Mouse (Mus musculus) CH12.LX (cell line): ENCODE results near the gene Wbp2. TPM values are rescaled to one million over a fixed set of nuclear protein-coding genes. Genes with fewer than 3 reads are reported as not detected.

ENCODE experiments used
- DNase-seq: peaks from one replicate; pipeline ENCODE4 v3.0.0-alpha.2; 2013; ENCODE audit errors: extremely low read depth
- H3K27ac ChIP-seq: 2 replicates; pipeline ENCODE4 v1.5.1; 2012; ENCODE audit warnings: low read depth, mild to moderate bottlenecking, control low read depth, moderate library complexity; ENCODE audit not compliant: insufficient read depth
- H3K27me3 ChIP-seq: replicated peaks from 2 replicates; pipeline ENCODE3; 2012; ENCODE audit warnings: inconsistent platforms
- H3K36me3 ChIP-seq, 2 experiments: replicated peaks in 1 of 2; 2 replicates each; pipeline versions ENCODE3 to v1.6.1; 2012; ENCODE audit warnings: inconsistent platforms in 1 of 2, low read length in 1 of 2, mild to moderate bottlenecking in 1 of 2, mixed read lengths in 1 of 2, moderate library complexity in 1 of 2; ENCODE audit not compliant: control insufficient read depth in 1 of 2, insufficient read depth in 1 of 2
- H3K4me1 ChIP-seq, 2 experiments: 2 replicates each; pipeline ENCODE4 v1.6.1; 2012; ENCODE audit warnings: inconsistent platforms in 1 of 2, moderate library complexity in 1 of 2; ENCODE audit not compliant: insufficient read depth in 2 of 2, control insufficient read depth in 1 of 2
- H3K4me2 ChIP-seq: 2 replicates; pipeline ENCODE4 v1.6.1; 2012; ENCODE audit warnings: low read depth, mild to moderate bottlenecking, control low read depth; ENCODE audit not compliant: poor library complexity, insufficient read depth, severe bottlenecking
- H3K4me3 ChIP-seq, 3 experiments: fragments of 150-350 bp in 1 of 3; sonication (generic) in 1 of 3; replicated peaks in 1 of 3; 2 replicates each; pipeline versions ENCODE3 to v1.5.1; 2011 to 2012; ENCODE audit warnings: low read depth in 2 of 3, low read length in 2 of 3, mild to moderate bottlenecking in 2 of 3, moderate library complexity in 2 of 3, control low read depth in 1 of 3, improper control_type of control experiment in 1 of 3, inconsistent platforms in 1 of 3, mixed read lengths in 1 of 3; ENCODE audit not compliant: poor library complexity in 1 of 3
- H3K79me2 ChIP-seq: replicated peaks from 2 replicates; pipeline ENCODE4 v1.6.1; 2012; ENCODE audit warnings: mild to moderate bottlenecking, moderate library complexity; ENCODE audit not compliant: control insufficient read depth, poor library complexity, insufficient read depth, severe bottlenecking; ENCODE audit errors: extremely low read depth
- H3K9ac ChIP-seq: 2 replicates; pipeline ENCODE4 v1.6.1; 2012; ENCODE audit warnings: low read depth, mild to moderate bottlenecking, control low read depth, moderate library complexity; ENCODE audit not compliant: insufficient read depth
- H3K9me3 ChIP-seq: replicated peaks from 2 replicates; pipeline ENCODE3; 2012; ENCODE audit warnings: low read length, inconsistent platforms, mixed read lengths
- BHLHE40 ChIP-seq: IDR thresholded peaks from 2 replicates; pipeline ENCODE4 v1.6.1; 2011; ENCODE audit warnings: mild to moderate bottlenecking, low read depth, low read length, improper control_type of control experiment
- CHD1 ChIP-seq: IDR thresholded peaks from 2 replicates; pipeline ENCODE4 v1.6.1; 2012; ENCODE audit warnings: low read depth, low read length, improper control_type of control experiment, inconsistent platforms
- CHD2 ChIP-seq: IDR thresholded peaks from 2 replicates; pipeline ENCODE4 v1.6.1; 2011; ENCODE audit warnings: low read length, improper control_type of control experiment
- CTCF ChIP-seq, 2 experiments: IDR thresholded peaks in 1 of 2; conservative IDR thresholded peaks in 1 of 2; 2 replicates each; pipeline ENCODE4 v1.5.1; 2011 to 2012; ENCODE audit warnings: low read depth in 2 of 2, low read length in 2 of 2, improper control_type of control experiment in 1 of 2, inconsistent platforms in 1 of 2, mild to moderate bottlenecking in 1 of 2, moderate library complexity in 1 of 2
- E2F4 ChIP-seq: IDR thresholded peaks from 2 replicates; pipeline ENCODE4 v1.6.1; 2011; ENCODE audit warnings: low read depth, low read length, improper control_type of control experiment; ENCODE audit not compliant: insufficient replicate concordance
- ELF1 ChIP-seq: IDR thresholded peaks from 2 replicates; pipeline ENCODE4 v1.6.1; 2014; ENCODE audit warnings: low read depth, mild to moderate bottlenecking, inconsistent platforms, low read length, improper control_type of control experiment
- EP300 ChIP-seq: IDR thresholded peaks from 2 replicates; pipeline ENCODE4 v1.6.1; 2011; ENCODE audit warnings: low read length, improper control_type of control experiment
- ETS1 ChIP-seq: conservative IDR thresholded peaks from 2 replicates; pipeline ENCODE4 v1.6.1; 2012; ENCODE audit warnings: low read depth, mild to moderate bottlenecking, inconsistent platforms, low read length, improper control_type of control experiment, moderate library complexity
- GABPA ChIP-seq: IDR thresholded peaks from 2 replicates; pipeline ENCODE4 v1.6.1; 2012; ENCODE audit warnings: low read depth, low read length, improper control_type of control experiment, inconsistent platforms; ENCODE audit not compliant: insufficient replicate concordance
- HCFC1 ChIP-seq: IDR thresholded peaks from 2 replicates; pipeline ENCODE4 v1.6.1; 2012; ENCODE audit warnings: low read depth, mild to moderate bottlenecking, inconsistent platforms, low read length, improper control_type of control experiment
- IRF4 ChIP-seq: IDR thresholded peaks from 2 replicates; pipeline ENCODE4 v1.6.1; 2014; ENCODE audit warnings: low read depth, mild to moderate bottlenecking, inconsistent platforms, low read length, improper control_type of control experiment
- JUN ChIP-seq: IDR thresholded peaks from 2 replicates; pipeline ENCODE4 v1.6.1; 2011; ENCODE audit warnings: low read depth, mild to moderate bottlenecking, low read length, improper control_type of control experiment, moderate library complexity; ENCODE audit not compliant: insufficient read depth
- JUND ChIP-seq: conservative IDR thresholded peaks from 2 replicates; pipeline ENCODE4 v1.6.1; 2011; ENCODE audit warnings: low read depth, low read length, improper control_type of control experiment
- KAT2A ChIP-seq: IDR thresholded peaks from 2 replicates; pipeline ENCODE4 v1.6.1; 2012; ENCODE audit warnings: low read length, improper control_type of control experiment, inconsistent platforms; ENCODE audit not compliant: insufficient replicate concordance
- MAFK ChIP-seq: IDR thresholded peaks from 2 replicates; pipeline ENCODE4 v1.6.1; 2011; ENCODE audit warnings: low read length, improper control_type of control experiment; ENCODE audit not compliant: insufficient replicate concordance
- MAX ChIP-seq: IDR thresholded peaks from 2 replicates; pipeline ENCODE4 v1.6.1; 2011; ENCODE audit warnings: low read length, improper control_type of control experiment
- MAZ ChIP-seq: IDR thresholded peaks from 2 replicates; pipeline ENCODE4 v1.6.1; 2012; ENCODE audit warnings: low read depth, mild to moderate bottlenecking, inconsistent platforms, low read length, improper control_type of control experiment, moderate library complexity
- MEF2A ChIP-seq: IDR thresholded peaks from 2 replicates; pipeline ENCODE4 v1.6.1; 2014; ENCODE audit warnings: low read depth, mild to moderate bottlenecking, inconsistent platforms, low read length, improper control_type of control experiment, borderline replicate concordance
- MXI1 ChIP-seq: IDR thresholded peaks from 2 replicates; pipeline ENCODE4 v1.6.1; 2011; ENCODE audit warnings: mild to moderate bottlenecking, low read depth, low read length, improper control_type of control experiment
- MYC ChIP-seq: IDR thresholded peaks from 2 replicates; pipeline ENCODE4 v1.6.1; 2011; ENCODE audit warnings: low read depth, mild to moderate bottlenecking, improper control_type of control experiment, low read length
- NELFE ChIP-seq: IDR thresholded peaks from 2 replicates; pipeline ENCODE4 v1.6.1; 2011; ENCODE audit warnings: low read depth, low read length, improper control_type of control experiment
- NRF1 ChIP-seq: IDR thresholded peaks from 2 replicates; pipeline ENCODE4 v1.6.1; 2014; ENCODE audit warnings: low read depth, mild to moderate bottlenecking, inconsistent platforms, low read length, improper control_type of control experiment, moderate library complexity
- PAX5 ChIP-seq: IDR thresholded peaks from 2 replicates; pipeline ENCODE4 v1.6.1; 2012; ENCODE audit warnings: low read length, inconsistent platforms, mixed read lengths
- POLR2A ChIP-seq: IDR thresholded peaks from 2 replicates; pipeline ENCODE4 v1.6.1; 2011; ENCODE audit warnings: low read depth, mild to moderate bottlenecking, improper control_type of control experiment, low read length
- POLR2AphosphoS2 ChIP-seq: IDR thresholded peaks from 2 replicates; pipeline ENCODE4 v1.6.1; 2011; ENCODE audit warnings: low read depth, low read length, improper control_type of control experiment
- RAD21 ChIP-seq: IDR thresholded peaks from 2 replicates; pipeline ENCODE4 v1.6.1; 2011; ENCODE audit warnings: low read depth, mild to moderate bottlenecking, low read length, improper control_type of control experiment, moderate library complexity
- RCOR1 ChIP-seq: conservative IDR thresholded peaks from 2 replicates; pipeline ENCODE4 v1.6.1; 2012; ENCODE audit warnings: low read depth, mild to moderate bottlenecking, inconsistent platforms, low read length, improper control_type of control experiment
- SIN3A ChIP-seq: IDR thresholded peaks from 2 replicates; pipeline ENCODE4 v1.6.1; 2012; ENCODE audit warnings: low read length, improper control_type of control experiment, inconsistent platforms
- SMC3 ChIP-seq: IDR thresholded peaks from 2 replicates; pipeline ENCODE4 v1.6.1; 2011; ENCODE audit warnings: low read depth, low read length, improper control_type of control experiment
- TBP ChIP-seq: conservative IDR thresholded peaks from 2 replicates; pipeline ENCODE4 v1.6.1; 2011; ENCODE audit warnings: low read depth, low read length, improper control_type of control experiment
- TCF12 ChIP-seq: IDR thresholded peaks from 2 replicates; pipeline ENCODE4 v1.6.1; 2014; ENCODE audit warnings: low read depth, mild to moderate bottlenecking, inconsistent platforms, low read length, improper control_type of control experiment
- UBTF ChIP-seq: IDR thresholded peaks from 2 replicates; pipeline ENCODE4 v1.6.1; 2012; ENCODE audit warnings: low read depth, mild to moderate bottlenecking, inconsistent platforms, low read length, improper control_type of control experiment, moderate library complexity
- USF1 ChIP-seq: IDR thresholded peaks from 2 replicates; pipeline ENCODE4 v1.6.1; 2014; ENCODE audit warnings: low read depth, mild to moderate bottlenecking, inconsistent platforms, low read length, improper control_type of control experiment
- USF2 ChIP-seq: conservative IDR thresholded peaks from 2 replicates; pipeline ENCODE4 v1.6.1; 2011; ENCODE audit warnings: low read depth, low read length, improper control_type of control experiment
- ZC3H11A ChIP-seq: IDR thresholded peaks from 2 replicates; pipeline ENCODE4 v1.6.1; 2012; ENCODE audit warnings: low read depth, mild to moderate bottlenecking, inconsistent platforms, low read length, improper control_type of control experiment
- ZKSCAN1 ChIP-seq: IDR thresholded peaks from 2 replicates; pipeline ENCODE4 v1.6.1; 2012; ENCODE audit warnings: low read depth, inconsistent platforms, low read length, improper control_type of control experiment, borderline replicate concordance
- ZMIZ1 ChIP-seq: IDR thresholded peaks from 2 replicates; pipeline ENCODE4 v1.6.1; 2012; ENCODE audit warnings: low read depth, mild to moderate bottlenecking, inconsistent platforms, low read length, improper control_type of control experiment
- ZNF384 ChIP-seq: IDR thresholded peaks from 2 replicates; pipeline ENCODE4 v1.6.1; 2012; ENCODE audit warnings: low read depth, low read length, improper control_type of control experiment, inconsistent platforms
- dilution Hi-C: fragments of 300-500 bp; cut with MboI; formaldehyde crosslinking; loops from 2 replicates; pipeline ENCODE4 v1.14.3; 2020; ENCODE audit warnings: low sequenced_read_pairs; ENCODE audit not compliant: extremely low pct_unique_long_range_greater_than_20kb, extremely low pct_ligation_motif_present
- in situ Hi-C: fragments of 300-500 bp; cut with MboI; formaldehyde crosslinking; loops from 3 replicates; pipeline ENCODE4 v1.14.3; 2019; ENCODE audit warnings: low sequenced_read_pairs, low pct_ligation_motif_present, low pct_unique_long_range_greater_than_20kb, mixed read lengths
- polyA plus RNA-seq: library from polyadenylated mRNA; unstranded; fragments of >175 nt; gene quantifications from 2 replicates; pipeline ENCODE4 v1.2.1, GENCODE M21; 2012; ENCODE audit warnings: low read depth; ENCODE audit not compliant: insufficient read length
- total RNA-seq, 2 experiments: library from RNA; depleted of rRNA; stranded (reverse); fragments of 300-350 nt in 1 of 2; fragments of >200 nt in 1 of 2; gene quantifications; 2 replicates each; pipeline ENCODE4 v1.2.3; 2012 to 2014

Gene Wbp2
- total and polyA plus RNA-seq, 3 experiments, result 15.2 to 97.1 (median 30.7) TPM

GRCm38 (mm10) chr11:116130488-116131205, 43.9 kb upstream of the Wbp2 start, which contains the start of gene Trim65:
Gene Trim65, minus strand, starts transcription at chr11:116131128.
- in situ Hi-C loops, result loop anchor here (5.0 kb wide), 1 partner anchor 43 kb away; the partner anchor contains the start of gene Wbp2
- peaks cover 4% of the 10 kb centered on the region for H3K9me3 ChIP-seq
- dilution Hi-C loops, result no loop called here
- peak within 1 kb of the TSS; percentile 49 to 61 (median 53) for H3K4me3 ChIP-seq
- H3K4me1 ChIP-seq, result peaks cover 6 to 16% of the 10 kb centered on the region in 2 experiments
- no peaks in the 10 kb centered on the region for H3K27me3 ChIP-seq
- peaks cover 43 to 71% of the 10 kb centered on the region in 2 experiments for H3K36me3 ChIP-seq
- H3K79me2 ChIP-seq, result no peaks in the 10 kb centered on the region
- TF ChIP-seq USF2 (no peak; the same call in 1 of the 2 replicates), SIN3A (peak; percentile 32; the same call in 1 of the 2 replicates), RCOR1 (0 out of 2 replicates have a peak, but pooled peaks have one; percentile 52), ZKSCAN1 (no peak), ZNF384 (no peak), BHLHE40 (peak; percentile 96), MAX (peak; percentile 96), CHD2 (peak; percentile 15; the same call in 1 of the 2 replicates), TCF12 (peak; percentile 50; the same call in 1 of the 2 replicates), UBTF (0 out of 2 replicates have a peak, but pooled peaks have one; percentile 50), MAFK (no peak), MYC (peak; percentile 92), JUN (no peak), E2F4 (no peak), RAD21 (peak; percentile 66), NRF1 (peak; percentile 51), CTCF (conservative IDR thresholded peaks at IDR 0.05 in 1 of 2, IDR thresholded peaks at IDR 0.05 in 1 of 2; ENCODE audit: low read depth in 2 of 2, low read length in 2 of 2) (peak in 1 of 2 experiments; percentile 96; a peak in 2 of 4 replicates), CHD1 (0 out of 2 replicates have a peak, but pooled peaks have one; percentile 44), HCFC1 (peak; percentile 49), ETS1 (no peak; the same call in 1 of the 2 replicates), SMC3 (peak; percentile 67), MAZ (peak; percentile 79; the same call in 1 of the 2 replicates), POLR2AphosphoS2 (peak; percentile 74; the same call in 1 of the 2 replicates), ZMIZ1 (no peak; the same call in 1 of the 2 replicates), GABPA (no peak), MEF2A (peak; percentile 74), KAT2A (no peak), IRF4 (peak; percentile 73; the same call in 1 of the 2 replicates), NELFE (peak; percentile 38; the same call in 1 of the 2 replicates), TBP (no peak), EP300 (no peak), USF1 (no peak), ZC3H11A (no peak), POLR2A (peak; percentile 69; the same call in 1 of the 2 replicates), JUND (no peak), PAX5 (no peak), ELF1 (peak; percentile 82), MXI1 (peak; percentile 95)
- H3K27ac ChIP-seq, result peak within 1 kb of the TSS; percentile 33
- DNase-seq, result peak; percentile 53
- H3K9ac ChIP-seq, result peak within 1 kb of the TSS; percentile 25
- H3K4me2 ChIP-seq, result peak within 1 kb of the TSS; percentile 31
